Mouse (Mus musculus) stomach, postnatal 0 days (tissue): ENCODE measurements around the gene Kpnb1. TPM values are rescaled to one million over a fixed set of nuclear protein-coding genes. Genes with fewer than 3 reads are reported as not detected.

ENCODE experiments used
- ATAC-seq: fragments of 200-750 bp; cut with Nextera tagmentation; 2 replicates; pipeline ENCODE4 v1.8.0; 2017; ENCODE audit not compliant: low FRiP score, low TSS enrichment
- DNase-seq: peaks from one replicate; pipeline ENCODE4 v3.0.0-alpha.2; 2016; ENCODE audit warnings: low spot score
- H3K27ac ChIP-seq: fragments of 300-500 bp; sonication (generic); replicated peaks from 2 replicates; pipeline ENCODE4 v1.5.1; 2014; ENCODE audit warnings: mild to moderate bottlenecking, control low read depth
- H3K27me3 ChIP-seq: fragments of 300-500 bp; sonication (generic); 2 replicates; pipeline ENCODE4 v1.6.1; 2014; ENCODE audit warnings: low read length; ENCODE audit not compliant: control insufficient read depth, insufficient read depth
- H3K36me3 ChIP-seq: fragments of 300-500 bp; sonication (generic); 2 replicates; pipeline ENCODE4 v1.6.1; 2014; ENCODE audit warnings: low read length, mixed read lengths; ENCODE audit not compliant: control insufficient read depth, insufficient read depth
- H3K4me1 ChIP-seq: fragments of 300-500 bp; sonication (generic); replicated peaks from 2 replicates; pipeline ENCODE4 v1.6.1; 2014; ENCODE audit warnings: antibody characterized with exemption; ENCODE audit not compliant: control insufficient read depth, insufficient read depth
- H3K4me2 ChIP-seq: fragments of 300-500 bp; sonication (generic); replicated peaks from 2 replicates; pipeline ENCODE4 v1.6.1; 2014; ENCODE audit warnings: low read depth, mild to moderate bottlenecking, control low read depth, moderate library complexity
- H3K4me3 ChIP-seq: fragments of 300-500 bp; sonication (generic); 2 replicates; pipeline ENCODE4 v1.5.1; 2014; ENCODE audit warnings: low read depth, low read length, control low read depth
- H3K9ac ChIP-seq: fragments of 300-500 bp; sonication (generic); 2 replicates; pipeline ENCODE4 v1.6.1; 2014; ENCODE audit warnings: mild to moderate bottlenecking, low read length, control low read depth, mixed read lengths
- H3K9me3 ChIP-seq: fragments of 300-500 bp; sonication (generic); 2 replicates; pipeline ENCODE4 v1.6.1; 2016; ENCODE audit warnings: low read length; ENCODE audit not compliant: control insufficient read depth
- CTCF ChIP-seq: IDR thresholded peaks from 2 replicates; pipeline ENCODE4 v1.5.1; 2016; ENCODE audit warnings: antibody characterized with exemption, low read depth, mild to moderate bottlenecking, moderate library complexity
- EP300 ChIP-seq: optimal IDR thresholded peaks from 2 replicates; pipeline ENCODE3; 2016; ENCODE audit warnings: antibody characterized with exemption
- WGBS: fragments of 180-500 bp; shearing (Covaris S2); extraction: QIAGEN DNeasy Blood & Tissue Kit; methylation state at CpG from one replicate; pipeline ENCODE4 v1.1.7; 2014; 5-methylcytosine and 5-hydroxymethylcytosine counted together
- polyA plus RNA-seq: library from polyadenylated mRNA; unstranded; fragments of >200 nt; fragmentation: Nextera tagmentation; extraction: Ambion mirVana; gene quantifications from 2 replicates; pipeline ENCODE4 v1.2.1, GENCODE M21; 2015

Kpnb1 gene
- polyA plus RNA-seq, 1 experiment from 2014 or later: 19.2 TPM

DNA sequence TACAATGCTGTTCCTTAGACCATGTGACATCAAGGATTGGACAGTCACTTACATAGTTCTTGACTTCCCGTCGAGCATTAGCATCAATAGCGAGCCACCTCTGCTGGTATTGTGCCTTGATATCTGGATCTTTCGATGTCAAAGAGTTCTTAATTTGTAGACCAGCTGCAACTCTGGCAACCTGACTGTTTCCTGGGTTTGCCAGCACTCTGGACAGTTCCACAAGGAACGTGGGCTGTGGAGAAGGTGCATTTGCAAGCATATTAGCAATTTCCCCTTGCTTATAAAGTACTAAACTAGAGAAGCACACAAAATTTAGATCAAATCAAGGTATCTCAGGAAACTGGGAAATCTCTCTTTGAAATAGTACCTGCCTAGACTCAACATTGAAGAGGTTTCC lies 2.8 kb downstream of the Kpnb1 start:
- Histone ChIP-seq H3K9ac (no peak overlapping the region), H3K4me2 (no peak overlapping the region), H3K4me3 (no peak overlapping the region), H3K9me3 (no peaks in the 10 kb centered on the region), H3K27ac (no peak overlapping the region), H3K36me3 (peaks cover 28% of the 10 kb centered on the region), H3K27me3 (no peaks in the 10 kb centered on the region), H3K4me1 (no peaks in the 10 kb centered on the region)
- DNase-seq: peak; percentile 27
- ATAC-seq: no peak
- WGBS: 63% methylated on average over 5 of the region's 5 CpGs
- no peak for TF ChIP-seq EP300
- TF ChIP-seq CTCF: no peak

DNA sequence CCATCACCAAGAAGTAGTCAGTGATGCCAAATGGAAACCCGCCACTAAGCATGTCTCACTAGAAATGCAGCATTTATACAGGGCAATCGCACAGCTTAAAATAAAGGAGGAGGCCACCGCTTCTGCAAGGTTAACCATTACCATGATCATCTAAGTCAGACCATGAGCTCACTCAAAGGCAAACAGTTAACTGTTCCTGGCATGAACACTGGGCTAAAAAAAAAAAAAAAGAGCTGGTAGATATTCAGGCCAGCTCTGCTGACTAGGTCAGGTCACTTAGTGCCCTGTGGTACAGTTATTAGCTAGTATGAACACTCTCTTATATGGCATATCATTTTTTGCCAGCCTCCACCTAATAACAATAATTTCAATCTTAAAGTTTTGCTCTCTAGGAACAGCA lies 5.2 kb downstream of the Kpnb1 start:
- no peak for TF ChIP-seq CTCF
- no peak for TF ChIP-seq EP300
- 68% methylated on average over 3 of the region's 3 CpGs for WGBS
- H3K36me3 ChIP-seq: peaks cover 37% of the 10 kb centered on the region

DNA sequence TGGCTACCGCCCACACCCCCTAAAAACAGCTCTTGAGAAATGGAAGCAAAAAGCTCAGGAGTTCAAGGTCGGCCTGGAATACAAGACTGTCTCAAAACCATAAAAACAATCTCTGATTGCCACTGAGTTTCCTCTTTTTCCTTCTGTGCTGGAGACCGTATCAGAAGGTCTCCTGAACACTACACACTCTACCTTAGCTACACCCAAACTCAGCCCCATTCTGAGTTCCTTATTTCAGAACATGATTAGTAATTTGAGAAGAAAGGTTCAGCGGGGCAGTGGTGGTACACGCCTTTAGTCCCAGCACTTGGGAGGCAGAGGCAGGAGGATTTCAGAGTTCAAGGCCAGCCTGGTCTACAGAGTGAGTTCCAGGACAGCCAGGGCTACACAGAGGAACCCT lies 6.6 kb downstream of the Kpnb1 start:
- no peak overlapping the region for H3K4me3 ChIP-seq
- no peak for ATAC-seq
- H3K4me2 ChIP-seq: no peak overlapping the region
- H3K4me1 ChIP-seq: no peaks in the 10 kb centered on the region
- TF ChIP-seq CTCF: no peak
- TF ChIP-seq EP300: no peak
- H3K9me3 ChIP-seq: no peaks in the 10 kb centered on the region
- no peak overlapping the region for H3K9ac ChIP-seq
- 77% methylated on average over 5 of the region's 5 CpGs for WGBS
- H3K27me3 ChIP-seq: no peaks in the 10 kb centered on the region
- no peak overlapping the region for H3K27ac ChIP-seq
- peaks cover 40% of the 10 kb centered on the region for H3K36me3 ChIP-seq
- DNase-seq: no peak

More for the DNA sequence above, 5.2 kb downstream of the Kpnb1 start:
- no peak for DNase-seq
- Histone ChIP-seq H3K9ac (no peak overlapping the region), H3K4me1 (no peaks in the 10 kb centered on the region), H3K9me3 (no peaks in the 10 kb centered on the region), H3K27me3 (no peaks in the 10 kb centered on the region), H3K27ac (no peak overlapping the region), H3K4me3 (no peak overlapping the region), H3K4me2 (no peak overlapping the region)
- ATAC-seq: no peak

DNA sequence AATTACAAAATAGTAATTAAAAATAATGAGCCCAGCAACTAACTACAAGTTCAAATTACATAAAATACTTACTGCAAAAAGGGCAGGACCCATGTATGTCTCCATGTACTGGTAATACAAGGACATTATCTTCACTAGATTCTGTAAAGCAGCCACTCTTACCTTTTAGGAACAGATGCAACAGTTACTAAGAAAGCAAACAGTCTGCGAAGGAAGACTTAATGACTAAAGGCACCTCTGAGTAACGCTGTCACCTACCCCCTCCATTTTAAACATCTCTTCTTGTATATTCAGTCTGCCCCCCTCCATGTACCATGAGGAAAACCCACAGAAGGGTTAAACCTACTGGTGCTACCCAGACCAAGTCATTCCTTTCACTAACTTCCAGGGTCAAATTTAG lies 9.5 kb downstream of the Kpnb1 start:
- Histone ChIP-seq H3K36me3 (peaks cover 55% of the 10 kb centered on the region), H3K9me3 (no peaks in the 10 kb centered on the region), H3K4me1 (no peaks in the 10 kb centered on the region), H3K9ac (no peak overlapping the region), H3K27me3 (no peaks in the 10 kb centered on the region), H3K4me2 (no peak overlapping the region), H3K4me3 (no peak overlapping the region), H3K27ac (no peak overlapping the region)
- ATAC-seq: no peak
- TF ChIP-seq EP300: no peak
- no peak for TF ChIP-seq CTCF
- 90% methylated on average over 2 of the region's 2 CpGs for WGBS
- no peak for DNase-seq

DNA sequence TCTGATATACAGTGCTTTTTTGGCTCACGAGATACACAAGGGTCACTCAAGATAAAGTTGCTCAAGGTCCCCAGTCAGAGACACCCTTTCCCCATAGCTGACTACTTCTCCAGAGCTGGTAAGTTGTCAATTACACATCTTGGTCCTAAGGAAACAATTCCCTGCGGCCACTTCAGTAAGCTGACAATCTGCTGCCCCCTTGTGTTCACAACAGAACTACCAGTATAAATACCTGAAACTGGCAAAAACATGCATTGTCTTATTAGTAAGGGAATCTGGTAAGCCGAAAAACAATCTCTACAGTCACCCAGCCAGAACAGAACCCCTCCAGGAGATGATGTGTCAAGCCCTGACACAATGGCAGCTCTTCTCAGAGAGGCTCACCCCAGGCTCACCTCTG lies 10.8 kb downstream of the Kpnb1 start:
- no peaks in the 10 kb centered on the region for H3K9me3 ChIP-seq
- 46% methylated on average over 3 of the region's 3 CpGs for WGBS
- H3K4me1 ChIP-seq: no peaks in the 10 kb centered on the region
- peaks cover 47% of the 10 kb centered on the region for H3K36me3 ChIP-seq
- TF ChIP-seq EP300: no peak
- TF ChIP-seq CTCF: peak; percentile 81
- peak; percentile 35 for DNase-seq
- no peak overlapping the region for H3K4me2 ChIP-seq
- no peak overlapping the region for H3K4me3 ChIP-seq
- no peak overlapping the region for H3K9ac ChIP-seq
- no peak for ATAC-seq
- no peak overlapping the region for H3K27ac ChIP-seq
- H3K27me3 ChIP-seq: no peaks in the 10 kb centered on the region

DNA sequence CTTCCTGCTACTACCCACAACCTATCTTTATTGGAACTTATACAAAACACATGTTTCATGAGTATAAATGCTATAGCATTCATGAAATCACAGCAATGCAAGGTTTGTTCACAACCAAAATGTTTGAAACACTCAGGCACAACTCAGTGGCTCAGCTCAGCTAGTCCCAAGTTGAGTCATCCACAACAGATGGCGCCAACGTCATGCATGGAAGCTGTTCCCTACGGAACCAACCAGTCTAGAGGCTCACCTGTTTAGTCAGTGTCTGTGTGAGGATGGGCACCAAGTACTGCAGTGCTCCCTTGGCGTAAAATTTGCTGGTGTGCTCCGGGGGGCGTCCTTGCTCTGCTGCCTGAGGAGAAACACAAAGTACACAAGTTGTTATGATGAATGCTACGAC lies 12.2 kb downstream of the Kpnb1 start:
- WGBS: 91% methylated on average over 7 of the region's 7 CpGs
- no peaks in the 10 kb centered on the region for H3K27me3 ChIP-seq

More for the DNA sequence above, 12.2 kb downstream of the Kpnb1 start:
- H3K4me3 ChIP-seq: no peak overlapping the region
- no peak for DNase-seq
- H3K4me2 ChIP-seq: no peak overlapping the region
- H3K36me3 ChIP-seq: peaks cover 48% of the 10 kb centered on the region
- no peaks in the 10 kb centered on the region for H3K4me1 ChIP-seq
- H3K9ac ChIP-seq: no peak overlapping the region
- TF ChIP-seq EP300: no peak
- no peak for TF ChIP-seq CTCF
- no peak overlapping the region for H3K27ac ChIP-seq
- no peak for ATAC-seq
- no peaks in the 10 kb centered on the region for H3K9me3 ChIP-seq
